Mouse (Mus musculus) spleen, adult 2 months (tissue): Measurements from ENCODE around the gene Dennd1c. TPM values are rescaled to one million over a fixed set of nuclear protein-coding genes. Genes with fewer than 3 reads are reported as not detected.

Experiments
- DNase-seq, 2 experiments: peaks; one replicate each; pipeline versions ENCODE4 v3.0.0 to v3.0.0-alpha.2; 2012 to 2021; ENCODE audit warnings: low spot score in 2 of 2, low read depth in 1 of 2
- H3K27ac ChIP-seq: fragments of 200-500 bp; 2 replicates; pipeline ENCODE4 v1.5.1; 2012; ENCODE audit warnings: low read length, inconsistent platforms; ENCODE audit not compliant: insufficient read depth
- H3K27me3 ChIP-seq: fragments of 200-500 bp; 2 replicates; pipeline ENCODE4 v1.6.1; 2012; ENCODE audit warnings: mild to moderate bottlenecking, moderate library complexity, low read length, inconsistent platforms; ENCODE audit not compliant: control insufficient read depth, insufficient read depth
- H3K36me3 ChIP-seq: fragments of 200-500 bp; 2 replicates; pipeline ENCODE4 v1.6.1; 2012; ENCODE audit warnings: mild to moderate bottlenecking, low read length, inconsistent platforms; ENCODE audit not compliant: control insufficient read depth, insufficient read depth
- H3K4me1 ChIP-seq: fragments of 200-500 bp; 2 replicates; pipeline ENCODE4 v1.6.1; 2011; ENCODE audit warnings: inconsistent platforms; ENCODE audit not compliant: control insufficient read depth, insufficient read depth, insufficient read length
- H3K4me3 ChIP-seq: fragments of 200-500 bp; 2 replicates; pipeline ENCODE4 v1.5.1; 2011; ENCODE audit warnings: mild to moderate bottlenecking, inconsistent platforms; ENCODE audit not compliant: insufficient read depth, insufficient read length; ENCODE audit errors: extremely low read depth
- CTCF ChIP-seq: fragments of 200-500 bp; IDR thresholded peaks from 2 replicates; pipeline ENCODE4 v1.5.1; 2011; ENCODE audit warnings: mild to moderate bottlenecking, inconsistent platforms; ENCODE audit not compliant: insufficient read depth, insufficient read length, insufficient replicate concordance; ENCODE audit errors: extremely low read depth
- POLR2A ChIP-seq: fragments of 200-500 bp; IDR thresholded peaks from 2 replicates; pipeline ENCODE4 v1.6.1; 2011; ENCODE audit warnings: low read depth, low read length, inconsistent platforms
- WGBS: fragments of 180-500 bp; shearing (Covaris S2); methylation state at CpG from one replicate; pipeline ENCODE4 v1.1.7; 2018; 5-methylcytosine and 5-hydroxymethylcytosine counted together
- polyA plus RNA-seq: library from polyadenylated mRNA; depleted of rRNA; stranded (reverse); fragments of >200 nt; gene quantifications from 2 replicates; pipeline ENCODE4 v1.2.3, GENCODE M21; 2012

The Dennd1c gene
- polyA plus RNA-seq, 1 experiment: 94.1 TPM

GRCm38 (mm10) chr17:57079919-57080318 lies 1.6 kb upstream of the Dennd1c start:
- no peak overlapping the region for H3K27ac ChIP-seq
- H3K4me3 ChIP-seq: no peak overlapping the region
- H3K36me3 ChIP-seq: peaks cover 4% of the 10 kb centered on the region; the same call in 1 of the 2 replicates
- no peak for TF ChIP-seq CTCF
- no peak for TF ChIP-seq POLR2A
- H3K4me1 ChIP-seq: peaks cover 22% of the 10 kb centered on the region; the same call in 1 of the 2 replicates
- no peaks in the 10 kb centered on the region for H3K27me3 ChIP-seq
- no peak for DNase-seq
- WGBS: 74% methylated on average over 3 of the region's 3 CpGs

- Histone ChIP-seq H3K4me3 (no peak overlapping the region), H3K4me1 (peaks cover 25% of the 10 kb centered on the region; the same call in 1 of the 2 replicates), H3K36me3 (peaks cover 13% of the 10 kb centered on the region), H3K27me3 (no peaks in the 10 kb centered on the region), H3K27ac (no peak overlapping the region)
- DNase-seq: no peak
- WGBS: 44% methylated on average over 3 of the region's 3 CpGs
- TF ChIP-seq POLR2A (no peak), CTCF (no peak)
Observed at GRCm38 (mm10) chr17:57076916-57077315, 1.4 kb downstream of the Dennd1c start.

GRCm38 (mm10) chr17:57070699-57071098 lies 7.6 kb downstream of the Dennd1c start:
- H3K4me1 ChIP-seq: peaks cover 6% of the 10 kb centered on the region; the same call in 1 of the 2 replicates
- H3K27ac ChIP-seq: no peak overlapping the region
- H3K4me3 ChIP-seq: no peak overlapping the region
- H3K36me3 ChIP-seq: peaks cover 42% of the 10 kb centered on the region
- TF ChIP-seq POLR2A (no peak), CTCF (no peak)
- WGBS: 81% methylated on average over 11 of the region's 11 CpGs
- DNase-seq: no peak
- no peaks in the 10 kb centered on the region for H3K27me3 ChIP-seq

GRCm38 (mm10) chr17:57070272-57070671 lies 8.0 kb downstream of the Dennd1c start:
- H3K4me1 ChIP-seq: peaks cover 6% of the 10 kb centered on the region; the same call in 1 of the 2 replicates
- H3K27me3 ChIP-seq: no peaks in the 10 kb centered on the region
- TF ChIP-seq POLR2A: no peak
- H3K4me3 ChIP-seq: no peak overlapping the region
- H3K36me3 ChIP-seq: peaks cover 42% of the 10 kb centered on the region
- no peak for DNase-seq
- no peak overlapping the region for H3K27ac ChIP-seq
- WGBS: 60% methylated on average over 9 of the region's 9 CpGs

- no peak overlapping the region for H3K4me3 ChIP-seq
- 78% methylated on average over 5 of the region's 5 CpGs for WGBS
- H3K36me3 ChIP-seq: peaks cover 33% of the 10 kb centered on the region
- TF ChIP-seq CTCF: no peak
- no peak for TF ChIP-seq POLR2A
- H3K27ac ChIP-seq: no peak overlapping the region
- no peak for DNase-seq
- H3K4me1 ChIP-seq: peaks cover 5% of the 10 kb centered on the region; the same call in 1 of the 2 replicates
- H3K27me3 ChIP-seq: 0 out of 2 replicates have a peak, but pooled peaks cover 1% of the 10 kb centered on the region
Observed at GRCm38 (mm10) chr17:57066908-57067307, 11.4 kb downstream of the Dennd1c start.

GRCm38 (mm10) chr17:57063031-57063430 lies 15.3 kb downstream of the Dennd1c start:
- Histone ChIP-seq H3K36me3 (peaks cover 10% of the 10 kb centered on the region), H3K4me3 (no peak overlapping the region), H3K27ac (no peak overlapping the region), H3K27me3 (0 out of 2 replicates have a peak, but pooled peaks cover 2% of the 10 kb centered on the region), H3K4me1 (peaks cover 18% of the 10 kb centered on the region; the same call in 1 of the 2 replicates)
- TF ChIP-seq CTCF (no peak), POLR2A (no peak)
- 75% methylated on average over 8 of the region's 8 CpGs for WGBS
- DNase-seq: no peak

- TF ChIP-seq CTCF (no peak), POLR2A (no peak)
- Histone ChIP-seq H3K4me1 (peaks cover 18% of the 10 kb centered on the region; the same call in 1 of the 2 replicates), H3K27ac (no peak overlapping the region), H3K4me3 (peak overlapping the region; percentile 50; the same call in 1 of the 2 replicates), H3K27me3 (0 out of 2 replicates have a peak, but pooled peaks cover 2% of the 10 kb centered on the region), H3K36me3 (peaks cover 10% of the 10 kb centered on the region)
- 19% methylated on average over 22 of the region's 22 CpGs for WGBS
- DNase-seq: no peak
Observed at GRCm38 (mm10) chr17:57062548-57062947, 15.8 kb downstream of the Dennd1c start.
